Mouse (Mus musculus) lung, postnatal 0 days (tissue): ENCODE measurements at regions not wholly inside any gene's neighbourhood (a gene's known extent, or its start where the extent isn't known, plus 50 kb on each side); places are given as distances from the start of the nearest gene placed in this dataset.

Experiments used
- ATAC-seq: fragments of 200-750 bp; cut with Nextera tagmentation; 2 replicates; pipeline ENCODE4 v1.8.0; 2017; ENCODE audit warnings: moderate library complexity
- DNase-seq: peaks from one replicate; pipeline ENCODE4 v3.0.0-alpha.2; 2016; ENCODE audit warnings: low spot score
- H3K27ac ChIP-seq: fragments of 300-500 bp; sonication (generic); 2 replicates; pipeline ENCODE4 v1.5.1; 2014; ENCODE audit warnings: antibody characterized with exemption, mild to moderate bottlenecking, low read length, mixed read lengths
- H3K27me3 ChIP-seq: fragments of 300-500 bp; sonication (generic); replicated peaks from 2 replicates; pipeline ENCODE4 v1.6.1; 2014; ENCODE audit warnings: low read length, mixed read lengths; ENCODE audit not compliant: insufficient read depth
- H3K36me3 ChIP-seq: fragments of 300-500 bp; sonication (generic); 2 replicates; pipeline ENCODE4 v1.6.1; 2014; ENCODE audit warnings: low read length, mixed read lengths; ENCODE audit not compliant: insufficient read depth
- H3K4me1 ChIP-seq: fragments of 300-500 bp; sonication (generic); 2 replicates; pipeline ENCODE4 v1.6.1; 2014; ENCODE audit warnings: antibody characterized with exemption, low read depth, low read length, mixed read lengths; ENCODE audit not compliant: insufficient read depth
- H3K4me2 ChIP-seq: fragments of 300-500 bp; sonication (generic); replicated peaks from 2 replicates; pipeline ENCODE4 v1.6.1; 2014; ENCODE audit warnings: low read depth, mild to moderate bottlenecking, low read length, moderate library complexity, mixed read lengths
- H3K4me3 ChIP-seq: fragments of 300-500 bp; sonication (generic); 2 replicates; pipeline ENCODE4 v1.5.1; 2014; ENCODE audit warnings: low read depth, low read length
- H3K9ac ChIP-seq: fragments of 300-500 bp; sonication (generic); replicated peaks from 2 replicates; pipeline ENCODE4 v1.6.1; 2014; ENCODE audit warnings: low read depth, mild to moderate bottlenecking
- H3K9me3 ChIP-seq: fragments of 300-500 bp; sonication (generic); 2 replicates; pipeline ENCODE4 v1.6.1; 2016; ENCODE audit warnings: low read length, mixed read lengths
- CTCF ChIP-seq: IDR thresholded peaks from 2 replicates; pipeline ENCODE4 v1.5.1; 2016; ENCODE audit warnings: antibody characterized with exemption, mild to moderate bottlenecking
- EP300 ChIP-seq: IDR thresholded peaks from 2 replicates; pipeline ENCODE4 v1.6.1; 2016; ENCODE audit warnings: antibody characterized with exemption, mild to moderate bottlenecking, control low read depth
- WGBS: fragments of 180-500 bp; shearing (Covaris S2); extraction: QIAGEN DNeasy Blood & Tissue Kit; methylation state at CpG from one replicate; pipeline ENCODE4 v1.1.7; 2014; 5-methylcytosine and 5-hydroxymethylcytosine counted together

GRCm38 (mm10) chr7:74663820-74664219 is 109.2 kb upstream of the Slco3a1 start:
- Histone ChIP-seq H3K36me3 (no peaks in the 10 kb centered on the region), H3K9me3 (no peaks in the 10 kb centered on the region), H3K4me1 (no peaks in the 10 kb centered on the region), H3K9ac (no peak overlapping the region), H3K27ac (no peak overlapping the region), H3K4me3 (no peak overlapping the region), H3K27me3 (no peaks in the 10 kb centered on the region), H3K4me2 (no peak overlapping the region)
- DNase-seq (no peak), ATAC-seq (no peak)
- 85% methylated on average over 1 of the region's 1 CpGs for WGBS
- TF ChIP-seq EP300 (no peak), CTCF (no peak)

DNA sequence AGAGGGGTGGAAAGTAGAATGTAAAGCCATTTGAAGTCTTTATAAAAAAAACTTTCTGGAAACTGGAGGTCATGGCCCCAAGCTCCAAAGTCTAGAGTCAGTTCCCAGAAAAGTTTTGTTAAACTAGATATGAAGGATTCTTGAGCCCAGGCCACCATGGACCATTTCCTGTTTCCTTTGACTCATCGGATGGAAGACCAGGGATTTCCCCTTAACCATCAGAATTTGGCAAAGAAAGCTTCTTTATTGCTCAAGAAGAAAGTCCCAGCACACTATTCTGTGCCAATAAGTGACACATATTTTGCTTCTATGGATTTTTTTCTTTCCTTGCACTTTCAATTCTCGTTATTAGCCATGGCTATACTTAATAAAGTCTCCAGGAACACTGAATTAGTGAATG is 92.7 kb upstream of the Slco3a1 start:
- H3K27ac ChIP-seq = no peak overlapping the region
- H3K9me3 ChIP-seq = no peaks in the 10 kb centered on the region
- TF ChIP-seq EP300 (peak; percentile 51; the same call in 1 of the 2 replicates), CTCF (no peak)
- H3K27me3 ChIP-seq = no peaks in the 10 kb centered on the region
- DNase-seq = peak; percentile 80
- whole genome bisulfite sequencing = 23% methylated on average over 2 of the region's 2 CpGs
- peak; percentile 64 for ATAC-seq
- H3K36me3 ChIP-seq = no peaks in the 10 kb centered on the region
- H3K4me3 ChIP-seq = no peak overlapping the region
- H3K4me2 ChIP-seq = no peak overlapping the region
- H3K4me1 ChIP-seq = no peaks in the 10 kb centered on the region
- H3K9ac ChIP-seq = no peak overlapping the region

GRCm38 (mm10) chr7:74640171-74640570 is 85.6 kb upstream of the Slco3a1 start:
- H3K9ac ChIP-seq = no peak overlapping the region
- ATAC-seq (no peak), DNase-seq (no peak)
- H3K4me2 ChIP-seq = no peak overlapping the region
- no peaks in the 10 kb centered on the region for H3K36me3 ChIP-seq
- H3K27ac ChIP-seq = no peak overlapping the region
- H3K4me1 ChIP-seq = no peaks in the 10 kb centered on the region
- H3K4me3 ChIP-seq = no peak overlapping the region
- WGBS = 83% methylated on average over 4 of the region's 4 CpGs
- no peaks in the 10 kb centered on the region for H3K9me3 ChIP-seq
- no peaks in the 10 kb centered on the region for H3K27me3 ChIP-seq
- TF ChIP-seq CTCF (no peak), EP300 (no peak)

DNA sequence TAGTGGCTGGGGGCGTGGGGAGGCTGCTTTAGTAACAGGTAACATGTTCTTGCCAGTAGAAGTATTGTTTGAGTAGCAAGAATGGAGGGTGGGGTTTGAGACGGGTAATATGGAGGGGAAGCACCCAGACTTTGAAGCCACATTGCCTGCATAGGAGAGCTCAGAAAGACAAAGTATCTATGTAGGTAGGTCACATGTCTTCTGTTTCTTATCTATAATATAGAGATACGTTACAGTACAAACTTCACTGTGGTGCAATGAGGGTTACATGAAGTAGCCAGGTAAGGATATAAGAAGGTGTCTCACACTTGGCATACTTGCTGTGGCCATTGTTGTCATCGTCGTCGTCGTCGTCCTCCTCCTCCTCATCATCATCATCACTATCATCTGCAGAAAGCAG is 77.6 kb upstream of the Slco3a1 start:
- 85% methylated on average over 8 of the region's 8 CpGs for WGBS
- Histone ChIP-seq H3K4me2 (no peak overlapping the region), H3K9ac (no peak overlapping the region), H3K27ac (no peak overlapping the region), H3K27me3 (no peaks in the 10 kb centered on the region), H3K9me3 (no peaks in the 10 kb centered on the region), H3K4me1 (no peaks in the 10 kb centered on the region), H3K36me3 (no peaks in the 10 kb centered on the region), H3K4me3 (no peak overlapping the region)
- DNase-seq (no peak), ATAC-seq (no peak)
- TF ChIP-seq EP300 (no peak), CTCF (no peak)

DNA sequence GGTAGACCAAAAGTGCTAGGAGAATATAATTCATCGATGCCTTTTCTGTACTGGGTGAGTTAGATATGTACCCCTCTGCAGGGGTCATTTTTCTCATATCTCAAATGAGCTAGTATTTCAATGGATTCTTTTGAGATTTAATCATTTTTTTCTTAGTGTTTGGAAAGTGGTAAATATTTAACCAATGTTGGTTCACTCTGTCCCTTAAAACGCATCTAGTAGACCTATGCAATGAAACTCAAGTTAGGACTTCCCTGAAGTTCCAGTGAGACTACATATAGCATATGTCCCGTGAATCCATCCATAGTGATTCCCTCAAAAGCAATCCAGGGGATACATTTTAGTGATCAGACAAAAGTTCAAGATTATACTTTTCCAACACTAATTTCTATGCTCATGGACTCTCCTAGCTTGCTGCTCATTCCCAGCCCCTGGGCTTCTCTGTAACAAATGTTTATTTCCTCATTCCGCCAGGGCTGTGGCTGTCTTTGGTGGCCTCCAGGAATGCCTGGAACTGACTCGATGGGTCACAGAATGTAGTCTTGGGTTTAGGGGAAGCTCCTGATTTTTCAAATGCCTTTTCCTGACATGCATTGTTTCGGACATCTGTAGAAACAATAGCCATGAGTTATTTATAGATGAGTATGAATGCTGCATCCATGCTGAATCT is 74.4 kb upstream of the Slco3a1 start:
- no peak for TF ChIP-seq EP300
- no peak for TF ChIP-seq CTCF
- no peak overlapping the region for H3K9ac ChIP-seq
- H3K36me3 ChIP-seq = no peaks in the 10 kb centered on the region
- no peaks in the 10 kb centered on the region for H3K9me3 ChIP-seq
- WGBS = 50% methylated on average over 6 of the region's 6 CpGs
- H3K4me2 ChIP-seq = no peak overlapping the region
- H3K27me3 ChIP-seq = no peaks in the 10 kb centered on the region
- H3K4me1 ChIP-seq = no peaks in the 10 kb centered on the region
- no peak overlapping the region for H3K27ac ChIP-seq
- DNase-seq = no peak
- no peak overlapping the region for H3K4me3 ChIP-seq
- ATAC-seq = no peak
